Mouse (Mus musculus) adrenal gland, adult 2 months (tissue): Measurements from ENCODE around the gene Olfr472. TPM values are rescaled to one million over a fixed set of nuclear protein-coding genes. Genes with fewer than 3 reads are reported as not detected.
"Not testable (repeated sequence)": the region's sequence is repeated elsewhere in the genome, so short reads cannot be mapped to it uniquely, and the experiment has no call there.

Source experiments
- DNase-seq: peaks from one replicate; pipeline ENCODE4 v3.0.0; 2021
- long read RNA-seq: library from polyadenylated mRNA; stranded (forward); transcript quantifications from one replicate; pipeline ENCODE4 v2.0.0, GENCODE M21; 2021
- polyA plus RNA-seq: library from polyadenylated mRNA; depleted of rRNA; stranded (reverse); fragments of >200 nt; gene quantifications from 2 replicates; pipeline ENCODE4 v1.2.3, GENCODE M21; 2012; rRNA removed
- total RNA-seq, 2 experiments: library from RNA; stranded (reverse); gene quantifications; 2 replicates each; pipeline ENCODE4 v1.2.3; 2021

Olfr472 gene
- not detected for total RNA-seq
- not detected in 2 replicates for polyA plus RNA-seq
- long read RNA-seq, result 0 reads

DNA sequence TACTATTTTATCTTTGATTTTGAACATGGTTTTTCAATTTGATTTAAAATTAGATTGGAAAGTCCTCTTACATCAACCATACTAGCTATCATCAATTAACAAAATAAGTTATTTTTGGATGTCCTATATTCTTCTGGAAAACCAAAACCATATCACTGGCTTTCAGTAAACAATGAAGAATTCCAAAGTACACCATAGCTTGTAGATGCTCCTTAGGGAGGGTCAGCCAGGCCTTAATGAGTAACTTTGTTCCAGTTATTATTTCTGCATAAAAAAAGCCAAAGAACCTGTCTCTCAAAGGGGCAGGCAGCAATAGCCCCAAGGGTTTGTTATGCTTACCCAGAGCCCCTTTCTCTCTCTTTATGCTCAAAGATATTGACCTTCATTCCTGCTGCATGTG lies at the start of gene Olfr472:
Olfr472 (plus strand) TSS at position 301 of the 400 bp plus-strand sequence.
- no peak for DNase-seq

DNA sequence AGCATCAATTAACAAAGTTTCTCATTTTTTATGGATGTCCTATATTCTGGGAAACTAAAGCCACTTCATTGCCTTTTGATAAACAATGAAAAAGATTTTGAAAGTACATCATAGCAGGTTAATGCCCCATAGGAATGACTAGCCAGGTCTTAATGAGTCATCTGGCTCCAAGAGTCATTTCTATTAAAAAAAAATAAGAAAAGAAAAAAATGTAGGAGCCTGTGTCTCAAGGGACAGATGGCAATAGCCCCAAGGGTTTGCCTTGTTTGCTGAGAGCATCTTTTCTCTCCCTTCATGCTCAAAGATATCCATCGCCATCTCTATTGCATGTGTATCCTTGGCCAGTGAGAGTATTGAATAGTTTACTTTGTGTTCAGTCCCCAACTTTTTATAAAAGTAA lies 32.4 kb downstream of the Olfr472 start, which contains the start of gene Olfr473:
Olfr473 (plus strand) TSS at position 301 of the 400 bp plus-strand sequence.
- no peak for DNase-seq

DNA sequence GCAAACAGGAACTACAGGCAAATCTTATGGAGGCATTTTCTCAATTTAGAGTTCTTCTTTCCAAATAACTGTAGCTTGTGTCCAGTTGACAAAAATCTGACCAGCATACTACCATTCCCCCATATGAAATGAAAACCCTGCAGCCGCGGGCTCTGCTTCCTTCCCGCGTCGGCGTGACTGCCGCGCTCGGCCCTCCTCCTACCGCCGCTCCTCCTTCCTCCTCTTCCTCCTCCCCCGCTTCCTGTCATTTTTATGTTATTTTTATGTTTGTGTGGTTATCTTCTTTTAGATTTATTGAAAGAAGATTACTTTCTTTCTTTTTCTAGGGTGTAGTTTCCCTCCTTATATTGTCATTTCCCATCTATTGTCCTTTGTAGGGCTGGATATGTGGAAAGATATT lies 54.8 kb downstream of the Olfr472 start:
- not testable (repeated sequence) for DNase-seq

DNA sequence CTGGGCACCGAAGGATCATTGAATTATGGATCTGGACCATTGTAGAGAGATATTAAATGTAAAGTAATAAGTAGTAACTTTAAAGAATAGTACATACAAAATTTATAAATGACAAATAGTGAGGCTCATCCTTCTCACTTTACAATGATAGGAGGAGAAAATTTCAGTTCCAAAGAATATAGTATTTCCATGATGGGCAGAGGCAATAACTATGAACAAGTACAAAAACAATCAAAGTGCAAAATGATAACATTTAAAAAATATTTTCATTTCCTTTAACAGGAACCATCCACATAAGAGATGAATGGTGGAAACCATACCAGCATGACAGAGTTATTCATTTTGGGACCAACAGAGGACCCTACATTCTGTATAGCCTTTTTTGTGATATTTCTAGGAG lies 56.6 kb downstream of the Olfr472 start, which contains the start of gene Olfr474:
Olfr474 (plus strand) TSS at position 301 of the 400 bp plus-strand sequence.
- DNase-seq, result no peak

Other genes with a start within 250 kb of the Olfr472 start
- gene Cyb5r2, start 139.9 kb upstream of the Olfr472 start, total RNA-seq, result not detected
- 0.15 TPM in 1 of 2 replicates, not detected in the other for gene Cyb5r2, start 139.9 kb upstream of the Olfr472 start, polyA plus RNA-seq
- not detected for gene Ovch2, start 96.7 kb upstream of the Olfr472 start, total RNA-seq
- not detected in 2 replicates for gene Ovch2, start 96.7 kb upstream of the Olfr472 start, polyA plus RNA-seq
- gene Olfr467, start 85.6 kb upstream of the Olfr472 start, total RNA-seq, result not detected
- gene Olfr467, start 85.6 kb upstream of the Olfr472 start, polyA plus RNA-seq, result not detected in 2 replicates
- not detected for gene Olfr469, start 72.4 kb upstream of the Olfr472 start, total RNA-seq
- not detected in 2 replicates for gene Olfr469, start 72.4 kb upstream of the Olfr472 start, polyA plus RNA-seq
- not detected for gene Olfr470, start 50.4 kb upstream of the Olfr472 start, total RNA-seq
- not detected in 2 replicates for gene Olfr470, start 50.4 kb upstream of the Olfr472 start, polyA plus RNA-seq
- not detected for gene Olfr473, start 32.5 kb downstream of the Olfr472 start, total RNA-seq
- gene Olfr473, start 32.5 kb downstream of the Olfr472 start, polyA plus RNA-seq, result not detected in 2 replicates
- gene Olfr474, start 56.7 kb downstream of the Olfr472 start, total RNA-seq, result not detected
- gene Olfr474, start 56.7 kb downstream of the Olfr472 start, polyA plus RNA-seq, result not detected in 2 replicates
- gene Olfr476, start 66.9 kb downstream of the Olfr472 start, total RNA-seq, result not detected
- gene Olfr476, start 66.9 kb downstream of the Olfr472 start, polyA plus RNA-seq, result not detected in 2 replicates
- not detected for gene Olfr477, start 88.8 kb downstream of the Olfr472 start, total RNA-seq
- not detected in 2 replicates for gene Olfr477, start 88.8 kb downstream of the Olfr472 start, polyA plus RNA-seq
- not detected for gene Olfr478, start 136.1 kb downstream of the Olfr472 start, total RNA-seq
- not detected in 2 replicates for gene Olfr478, start 136.1 kb downstream of the Olfr472 start, polyA plus RNA-seq
- not detected for gene Olfr479, start 152.8 kb downstream of the Olfr472 start, total RNA-seq
- gene Olfr479, start 152.8 kb downstream of the Olfr472 start, polyA plus RNA-seq, result not detected in 2 replicates
- gene Olfr480, start 169.4 kb downstream of the Olfr472 start, total RNA-seq, result not detected
- not detected in 2 replicates for gene Olfr480, start 169.4 kb downstream of the Olfr472 start, polyA plus RNA-seq
- gene Olfr481, start 182.0 kb downstream of the Olfr472 start, total RNA-seq, result not detected
- gene Olfr481, start 182.0 kb downstream of the Olfr472 start, polyA plus RNA-seq, result not detected in 2 replicates
- gene Olfr482, start 199.7 kb downstream of the Olfr472 start, total RNA-seq, result 1 to 10 TPM; 1.5 to 3.5 TPM
- not detected in 2 replicates for gene Olfr482, start 199.7 kb downstream of the Olfr472 start, polyA plus RNA-seq
- gene Olfr483, start 202.9 kb downstream of the Olfr472 start, total RNA-seq, result not detected
- gene Olfr483, start 202.9 kb downstream of the Olfr472 start, polyA plus RNA-seq, result not detected in 2 replicates
- gene Olfr484, start 229.5 kb downstream of the Olfr472 start, total RNA-seq, result not detected
- gene Olfr484, start 229.5 kb downstream of the Olfr472 start, polyA plus RNA-seq, result not detected in 2 replicates